Mouse (Mus musculus): Measurements from ENCODE around the gene Tada3. TPM values are rescaled to one million over a fixed set of nuclear protein-coding genes. Genes with fewer than 3 reads are reported as not detected.

The Tada3 gene
- polyA plus RNA-seq, 1 experiment from 2014 or later = 78.5 TPM

GRCm38 (mm10) chr6:113377172-113377495 is 549 bp downstream of the Tada3 start:
- Histone ChIP-seq H3K27me3 (ENCODE audit: control insufficient read depth, insufficient read depth, low read length) (no peaks in the 10 kb centered on the region), H3K9ac (replicated peaks; ENCODE audit: low read depth, low read length) (peak overlapping the region; percentile 93), H3K4me1 (ENCODE audit: control insufficient read depth, insufficient read depth, low read length) (peaks cover 12% of the 10 kb centered on the region), H3K27ac (ENCODE audit: low read depth, low read length) (peak overlapping the region; percentile 91), H3K4me3 (ENCODE audit: low read depth, low read length) (peak overlapping the region; percentile 96), H3K36me3 (ENCODE audit: control insufficient read depth, insufficient read depth, low read length) (peaks cover 46% of the 10 kb centered on the region), H3K9me3 (ENCODE audit: control insufficient read depth, low read length) (no peaks in the 10 kb centered on the region), H3K4me2 (ENCODE audit: low read depth, low read length) (peak overlapping the region; percentile 98)
- WGBS = 13% methylated on average over 7 of the region's 7 CpGs
- no peak for ATAC-seq (ENCODE audit: low read depth)

GRCm38 (mm10) chr6:113373491-113373890 is 4.2 kb downstream of the Tada3 start:
- Histone ChIP-seq H3K9ac (replicated peaks; ENCODE audit: low read depth, low read length) (no peak overlapping the region), H3K4me3 (ENCODE audit: low read depth, low read length) (no peak overlapping the region), H3K4me2 (ENCODE audit: low read depth, low read length) (no peak overlapping the region), H3K36me3 (ENCODE audit: control insufficient read depth, insufficient read depth, low read length) (peaks cover 50% of the 10 kb centered on the region), H3K27me3 (ENCODE audit: control insufficient read depth, insufficient read depth, low read length) (no peaks in the 10 kb centered on the region), H3K9me3 (ENCODE audit: control insufficient read depth, low read length) (no peaks in the 10 kb centered on the region), H3K27ac (ENCODE audit: low read depth, low read length) (no peak overlapping the region), H3K4me1 (ENCODE audit: control insufficient read depth, insufficient read depth, low read length) (peaks cover 4% of the 10 kb centered on the region; the same call in 1 of the 2 replicates)
- no peak for ATAC-seq (ENCODE audit: low read depth)
- 97% methylated on average over 4 of the region's 4 CpGs for WGBS

GRCm38 (mm10) chr6:113370194-113370929 is 7.3 kb downstream of the Tada3 start:
- Histone ChIP-seq H3K4me2 (ENCODE audit: low read depth, low read length) (no peak overlapping the region), H3K4me1 (ENCODE audit: control insufficient read depth, insufficient read depth, low read length) (no peaks in the 10 kb centered on the region), H3K9ac (replicated peaks; ENCODE audit: low read depth, low read length) (no peak overlapping the region), H3K9me3 (ENCODE audit: control insufficient read depth, low read length) (no peaks in the 10 kb centered on the region), H3K27me3 (ENCODE audit: control insufficient read depth, insufficient read depth, low read length) (no peaks in the 10 kb centered on the region), H3K36me3 (ENCODE audit: control insufficient read depth, insufficient read depth, low read length) (peaks cover 56% of the 10 kb centered on the region), H3K4me3 (ENCODE audit: low read depth, low read length) (no peak overlapping the region), H3K27ac (ENCODE audit: low read depth, low read length) (no peak overlapping the region)
- WGBS = 95% methylated on average over 20 of the region's 20 CpGs
- no peak for ATAC-seq (ENCODE audit: low read depth)

GRCm38 (mm10) chr6:113368577-113368976 is 9.1 kb downstream of the Tada3 start:
- peaks cover 40% of the 10 kb centered on the region for H3K36me3 ChIP-seq (ENCODE audit: control insufficient read depth, insufficient read depth, low read length)

GRCm38 (mm10) chr6:113368124-113368523 is 9.6 kb downstream of the Tada3 start:
- Histone ChIP-seq H3K27me3 (ENCODE audit: control insufficient read depth, insufficient read depth, low read length) (no peaks in the 10 kb centered on the region), H3K27ac (ENCODE audit: low read depth, low read length) (no peak overlapping the region), H3K36me3 (ENCODE audit: control insufficient read depth, insufficient read depth, low read length) (peaks cover 36% of the 10 kb centered on the region), H3K4me1 (ENCODE audit: control insufficient read depth, insufficient read depth, low read length) (no peaks in the 10 kb centered on the region), H3K9ac (replicated peaks; ENCODE audit: low read depth, low read length) (no peak overlapping the region), H3K4me3 (ENCODE audit: low read depth, low read length) (no peak overlapping the region), H3K9me3 (ENCODE audit: control insufficient read depth, low read length) (no peaks in the 10 kb centered on the region), H3K4me2 (ENCODE audit: low read depth, low read length) (no peak overlapping the region)
- ATAC-seq (ENCODE audit: low read depth) = no peak
- WGBS = 89% methylated on average over 7 of the region's 7 CpGs

More at GRCm38 (mm10) chr6:113368577-113368976, 9.1 kb downstream of the Tada3 start:
- Histone ChIP-seq H3K9me3 (ENCODE audit: control insufficient read depth, low read length) (no peaks in the 10 kb centered on the region), H3K4me1 (ENCODE audit: control insufficient read depth, insufficient read depth, low read length) (no peaks in the 10 kb centered on the region), H3K9ac (replicated peaks; ENCODE audit: low read depth, low read length) (no peak overlapping the region), H3K4me2 (ENCODE audit: low read depth, low read length) (no peak overlapping the region), H3K27me3 (ENCODE audit: control insufficient read depth, insufficient read depth, low read length) (no peaks in the 10 kb centered on the region), H3K4me3 (ENCODE audit: low read depth, low read length) (no peak overlapping the region), H3K27ac (ENCODE audit: low read depth, low read length) (no peak overlapping the region)
- WGBS = 65% methylated on average over 5 of the region's 5 CpGs
- ATAC-seq (ENCODE audit: low read depth) = no peak

GRCm38 (mm10) chr6:113367574-113367973 is 10.1 kb downstream of the Tada3 start:
- Histone ChIP-seq H3K4me3 (ENCODE audit: low read depth, low read length) (no peak overlapping the region), H3K9me3 (ENCODE audit: control insufficient read depth, low read length) (no peaks in the 10 kb centered on the region), H3K27me3 (ENCODE audit: control insufficient read depth, insufficient read depth, low read length) (no peaks in the 10 kb centered on the region), H3K9ac (replicated peaks; ENCODE audit: low read depth, low read length) (no peak overlapping the region), H3K4me1 (ENCODE audit: control insufficient read depth, insufficient read depth, low read length) (no peaks in the 10 kb centered on the region), H3K4me2 (ENCODE audit: low read depth, low read length) (no peak overlapping the region), H3K27ac (ENCODE audit: low read depth, low read length) (no peak overlapping the region), H3K36me3 (ENCODE audit: control insufficient read depth, insufficient read depth, low read length) (peaks cover 31% of the 10 kb centered on the region)
- WGBS = 100% methylated on average over 1 of the region's 1 CpGs
- ATAC-seq (ENCODE audit: low read depth) = no peak

- ATAC-seq (ENCODE audit: low read depth) = no peak
- Histone ChIP-seq H3K9me3 (ENCODE audit: control insufficient read depth, low read length) (no peaks in the 10 kb centered on the region), H3K27ac (ENCODE audit: low read depth, low read length) (no peak overlapping the region), H3K27me3 (ENCODE audit: control insufficient read depth, insufficient read depth, low read length) (no peaks in the 10 kb centered on the region), H3K9ac (replicated peaks; ENCODE audit: low read depth, low read length) (no peak overlapping the region), H3K4me3 (ENCODE audit: low read depth, low read length) (no peak overlapping the region), H3K4me1 (ENCODE audit: control insufficient read depth, insufficient read depth, low read length) (no peaks in the 10 kb centered on the region), H3K36me3 (ENCODE audit: control insufficient read depth, insufficient read depth, low read length) (peaks cover 23% of the 10 kb centered on the region), H3K4me2 (ENCODE audit: low read depth, low read length) (no peak overlapping the region)
- 96% methylated on average over 6 of the region's 6 CpGs for WGBS
These were observed 11.0 kb downstream of the Tada3 start for GRCm38 (mm10) chr6:113366639-113367038.

- H3K9ac ChIP-seq (replicated peaks; ENCODE audit: low read depth, low read length) = no peak overlapping the region
- WGBS = 59% methylated on average over 8 of the region's 8 CpGs
- no peaks in the 10 kb centered on the region for H3K4me1 ChIP-seq (ENCODE audit: control insufficient read depth, insufficient read depth, low read length)
- peaks cover 5% of the 10 kb centered on the region; the same call in 1 of the 2 replicates for H3K36me3 ChIP-seq (ENCODE audit: control insufficient read depth, insufficient read depth, low read length)
- no peak overlapping the region for H3K4me3 ChIP-seq (ENCODE audit: low read depth, low read length)
- no peaks in the 10 kb centered on the region for H3K27me3 ChIP-seq (ENCODE audit: control insufficient read depth, insufficient read depth, low read length)
- ATAC-seq (ENCODE audit: low read depth) = no peak
- H3K27ac ChIP-seq (ENCODE audit: low read depth, low read length) = no peak overlapping the region
- no peak overlapping the region for H3K4me2 ChIP-seq (ENCODE audit: low read depth, low read length)
- no peaks in the 10 kb centered on the region for H3K9me3 ChIP-seq (ENCODE audit: control insufficient read depth, low read length)
These were observed 13.1 kb downstream of the Tada3 start for GRCm38 (mm10) chr6:113364518-113365135.

- ATAC-seq (ENCODE audit: low read depth) = no peak
- Histone ChIP-seq H3K27ac (ENCODE audit: low read depth, low read length) (no peak overlapping the region), H3K9ac (replicated peaks; ENCODE audit: low read depth, low read length) (no peak overlapping the region), H3K9me3 (ENCODE audit: control insufficient read depth, low read length) (no peaks in the 10 kb centered on the region), H3K4me1 (ENCODE audit: control insufficient read depth, insufficient read depth, low read length) (no peaks in the 10 kb centered on the region), H3K4me3 (ENCODE audit: low read depth, low read length) (no peak overlapping the region), H3K27me3 (ENCODE audit: control insufficient read depth, insufficient read depth, low read length) (no peaks in the 10 kb centered on the region), H3K4me2 (ENCODE audit: low read depth, low read length) (no peak overlapping the region), H3K36me3 (ENCODE audit: control insufficient read depth, insufficient read depth, low read length) (0 out of 2 replicates have a peak, but pooled peaks cover 5% of the 10 kb centered on the region)
- 100% methylated on average over 1 of the region's 1 CpGs for WGBS
These were observed 15.4 kb downstream of the Tada3 start for GRCm38 (mm10) chr6:113362241-113362640.
